Mouse (Mus musculus): ENCODE data around the gene Hnrnpu.

DNA sequence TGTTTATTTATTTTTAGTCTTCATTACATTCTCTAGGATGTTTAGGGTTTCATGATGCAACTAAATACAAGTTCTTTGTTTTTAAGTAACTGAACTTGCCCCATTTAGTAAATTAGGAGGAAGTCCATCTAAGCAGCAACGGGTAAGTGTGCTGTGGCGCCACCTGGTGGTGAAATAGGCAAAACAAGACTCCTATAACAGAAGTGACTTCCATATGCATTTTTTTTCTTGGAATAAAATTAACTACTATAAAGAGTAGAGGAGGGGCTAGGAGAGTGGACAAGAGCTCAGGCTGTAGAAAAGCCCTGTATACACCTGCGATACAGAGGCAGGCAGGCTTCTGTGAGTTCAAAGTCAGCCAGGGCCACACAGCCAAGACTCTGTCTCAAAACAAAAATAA, 34.2 kb downstream of the Hnrnpu start:
- TF ChIP-seq POLR2A (IDR thresholded peaks at IDR 0.05; ENCODE audit: borderline replicate concordance, control insufficient read depth, low read depth, low read length) (no peak), CTCF (IDR thresholded peaks at IDR 0.05; ENCODE audit: control insufficient read depth, insufficient read depth, low read length) (peak; percentile 75)

All from bone marrow, adult 2 months (tissue).